Mouse (Mus musculus) small intestine, adult 10 weeks (tissue): Measurements from ENCODE around the gene Mum1l1. TPM values are rescaled to one million over a fixed set of nuclear protein-coding genes. Genes with fewer than 3 reads are reported as not detected.

Experiments used
- polyA plus RNA-seq: library from polyadenylated mRNA; stranded (reverse); fragments of 350-450 nt; fragmentation: Illumina TruSeq; extraction: RNeasy Lipid Tissue Mini Kit (QIAGEN cat#74804); gene quantifications from one replicate; pipeline ENCODE4 v1.2.3, GENCODE M21; 2014; ENCODE audit warnings: low replicate concordance

The Mum1l1 gene
- polyA plus RNA-seq = 1.0 TPM

GRCm38 (mm10) chrX:139209829-139210225, at the start of gene Mum1l1:
TSS of gene Mum1l1 (plus strand) at chrX:139210042.

GRCm38 (mm10) chrX:139178928-139179327, 30.9 kb upstream of the Mum1l1 start, which contains the start of gene 4933428M09Rik:
TSS of gene 4933428M09Rik (plus strand) at chrX:139179228.

Other genes starting within 250 kb of the Mum1l1 start
- not detected for gene Serpina7, start 124.8 kb upstream of the Mum1l1 start, polyA plus RNA-seq
- gene 4930513O06Rik, start 123.8 kb upstream of the Mum1l1 start, polyA plus RNA-seq = not detected
- not detected for gene 4933428M09Rik, start 30.8 kb upstream of the Mum1l1 start, polyA plus RNA-seq
- gene Trap1a, start 123.6 kb downstream of the Mum1l1 start, polyA plus RNA-seq = not detected